Mouse (Mus musculus): Measurements from ENCODE around the gene Olfr119. TPM values are rescaled to one million over a fixed set of nuclear protein-coding genes. Genes with fewer than 3 reads are reported as not detected.
"Not testable (repeated sequence)": the region's sequence is repeated elsewhere in the genome, so short reads cannot be mapped to it uniquely, and the experiment has no call there.

The Olfr119 gene
- total RNA-seq (2021) = not detected

DNA sequence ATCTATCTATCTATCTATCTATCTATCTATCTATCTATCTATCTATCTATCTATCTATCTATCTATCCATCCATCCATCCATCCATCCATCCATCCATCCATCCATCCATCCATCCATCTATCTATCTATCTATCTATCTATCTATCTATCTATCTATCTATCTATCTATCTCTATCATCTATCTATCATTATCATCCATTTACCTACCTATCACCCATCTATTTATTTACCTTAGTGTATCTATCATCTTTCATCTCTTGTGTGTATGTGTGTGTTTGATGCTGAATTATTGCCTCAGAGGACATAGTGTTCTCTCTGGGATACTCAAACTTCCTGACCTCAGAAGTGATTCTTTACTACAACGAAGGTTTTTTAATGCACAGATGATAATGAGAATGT is at the start of gene Olfr119:
Gene Olfr119 (plus strand): TSS at position 301 of the 400 bp plus-strand sequence.
- DNase-seq (ENCODE audit: extremely low spot score in 1 of 2, low spot score in 2 of 2); intact Hi-C loops (cut with DNase I): not testable (repeated sequence)

GRCm38 (mm10) chr17:37663682-37664081 is 32.7 kb upstream of the Olfr119 start, which contains the start of gene Olfr117:
Gene Olfr117 (minus strand): TSS chr17:37663782.
- intact Hi-C loops (cut with DNase I) = no loop called here
- DNase-seq (ENCODE audit: extremely low spot score in 1 of 2, low spot score in 2 of 2) = no peak

DNA sequence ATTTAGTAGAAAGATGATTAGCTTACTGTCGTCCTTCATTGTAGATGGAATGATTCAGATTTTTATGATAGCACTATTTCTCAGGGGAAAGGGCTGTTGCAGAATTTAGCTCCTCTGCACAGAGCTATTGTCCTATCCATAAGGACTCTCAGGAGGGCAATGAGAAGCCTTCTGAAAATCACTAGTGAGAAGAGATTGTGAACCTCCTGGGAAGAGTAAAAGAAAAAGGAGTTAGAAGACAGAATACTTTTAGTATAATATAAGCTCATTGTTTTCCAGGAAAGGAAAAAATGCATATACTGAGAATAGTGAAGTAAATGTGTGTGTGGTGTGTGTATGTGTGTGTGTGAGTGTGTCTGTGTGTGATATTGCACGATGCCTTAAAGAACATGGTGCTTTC is 29.7 kb upstream of the Olfr119 start, which contains the start of gene Olfr118:
Gene Olfr118 (plus strand): TSS at position 301 of the 400 bp plus-strand sequence.
- intact Hi-C loops (cut with DNase I) = no loop called here
- no peak for DNase-seq (ENCODE audit: extremely low spot score in 1 of 2, low spot score in 2 of 2)

DNA sequence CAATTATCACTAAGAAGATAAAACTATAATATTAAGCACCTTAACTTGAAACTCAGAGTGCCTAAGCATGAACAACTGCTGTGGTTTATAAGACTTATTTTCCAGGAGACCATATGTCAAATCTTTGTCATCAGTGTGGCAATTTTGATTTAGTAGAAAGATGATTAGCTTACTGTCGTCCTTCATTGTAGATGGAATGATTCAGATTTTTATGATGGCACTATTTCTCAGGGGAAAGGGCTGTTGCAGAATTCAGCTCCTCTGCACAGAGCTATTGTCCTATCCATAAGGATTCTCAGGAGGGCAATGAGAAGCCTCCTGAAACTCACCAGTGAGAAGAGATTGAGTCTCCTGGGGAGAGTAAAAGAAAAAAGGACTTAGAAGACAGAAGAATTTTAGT is 25.1 kb downstream of the Olfr119 start, which contains the start of gene Olfr120:
Gene Olfr120 (plus strand): TSS at position 301 of the 400 bp plus-strand sequence.
- no peak for DNase-seq (ENCODE audit: extremely low spot score in 1 of 2, low spot score in 2 of 2)
- intact Hi-C loops (cut with DNase I) = no loop called here

- no peak for DNase-seq (ENCODE audit: extremely low spot score in 1 of 2, low spot score in 2 of 2)
- intact Hi-C loops (cut with DNase I) = no loop called here
Observed at GRCm38 (mm10) chr17:37738070-37738469, 41.7 kb downstream of the Olfr119 start.

Other genes with a start within 250 kb of the Olfr119 start
- gene Olfr109, start 237.6 kb upstream of the Olfr119 start, total RNA-seq (2021) = not detected
- not detected for gene H2-M2, start 213.0 kb upstream of the Olfr119 start, total RNA-seq (2021)
- not detected for gene Olfr110, start 204.1 kb upstream of the Olfr119 start, total RNA-seq (2021)
- not detected for gene Olfr111, start 188.5 kb upstream of the Olfr119 start, total RNA-seq (2021)
- not detected for gene Olfr112, start 127.1 kb upstream of the Olfr119 start, total RNA-seq (2021)
- not detected for gene Olfr113, start 118.9 kb upstream of the Olfr119 start, total RNA-seq (2021)
- not detected for gene Olfr114, start 103.8 kb upstream of the Olfr119 start, total RNA-seq (2021)
- not detected for gene Olfr115, start 69.5 kb upstream of the Olfr119 start, total RNA-seq (2021)
- gene Olfr116, start 69.4 kb upstream of the Olfr119 start, total RNA-seq (2021) = not detected
- not detected for gene Olfr117, start 32.8 kb upstream of the Olfr119 start, total RNA-seq (2021)
- gene Olfr118, start 29.6 kb upstream of the Olfr119 start, total RNA-seq (2021) = not detected
- gene Olfr120, start 25.2 kb downstream of the Olfr119 start, total RNA-seq (2021) = not detected
- not detected for gene Olfr121, start 52.3 kb downstream of the Olfr119 start, total RNA-seq (2021)
- gene Olfr122, start 72.0 kb downstream of the Olfr119 start, total RNA-seq (2021) = not detected
- not detected for gene Olfr123, start 97.0 kb downstream of the Olfr119 start, total RNA-seq (2021)
- not detected for gene Olfr124, start 103.3 kb downstream of the Olfr119 start, total RNA-seq (2021)
- gene Olfr125, start 136.4 kb downstream of the Olfr119 start, total RNA-seq (2021) = not detected
- gene Olfr126, start 150.9 kb downstream of the Olfr119 start, total RNA-seq (2021) = not detected
- not detected for gene Olfr127, start 203.9 kb downstream of the Olfr119 start, total RNA-seq (2021)
- gene Olfr128, start 224.0 kb downstream of the Olfr119 start, total RNA-seq (2021) = not detected